Mouse (Mus musculus): ENCODE data around the gene Fbxl16. TPM values are rescaled to one million over a fixed set of nuclear protein-coding genes. Genes with fewer than 3 reads are reported as not detected.

Fbxl16 gene
- polyA plus RNA-seq, 1 experiment from 2014 or later = 43.5 TPM

DNA sequence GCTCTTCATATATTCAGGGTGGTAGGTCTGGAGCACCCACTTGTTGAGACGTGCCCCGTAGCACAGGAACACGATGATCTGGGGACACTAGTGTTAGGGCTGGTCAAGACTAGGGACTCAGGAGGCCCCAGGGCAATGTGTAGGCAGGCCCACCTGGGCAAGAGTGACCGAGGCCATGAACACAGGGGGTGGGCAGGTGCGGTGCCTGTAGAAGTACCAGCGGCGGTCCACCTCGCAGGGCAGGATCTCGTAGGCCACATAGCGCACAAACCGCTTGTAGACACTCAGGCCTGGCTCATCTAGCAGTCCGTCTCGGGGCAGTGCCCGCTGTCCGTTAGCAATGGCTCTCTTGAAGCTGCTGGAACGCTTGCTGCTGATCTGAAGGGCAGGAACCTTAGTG is 26.9 kb downstream of the Fbxl16 start:
- Histone ChIP-seq H3K4me3 (replicated peaks; ENCODE audit: low read length) (no peak overlapping the region), H3K36me3 (ENCODE audit: control insufficient read depth, insufficient read depth) (peaks cover 23% of the 10 kb centered on the region), H3K27ac (ENCODE audit: low read length) (no peak overlapping the region), H3K9ac (replicated peaks; ENCODE audit: low read depth, low read length) (no peak overlapping the region), H3K27me3 (replicated peaks; ENCODE audit: control insufficient read depth, insufficient read depth, low read length) (no peaks in the 10 kb centered on the region), H3K9me3 (ENCODE audit: control insufficient read depth, low read length) (no peaks in the 10 kb centered on the region), H3K4me2 (ENCODE audit: low read length) (no peak overlapping the region), H3K4me1 (replicated peaks; ENCODE audit: control insufficient read depth, insufficient read depth, low read length) (peaks cover 61% of the 10 kb centered on the region)
- no peak for ATAC-seq
- 91% methylated on average over 16 of the region's 16 CpGs for WGBS

DNA sequence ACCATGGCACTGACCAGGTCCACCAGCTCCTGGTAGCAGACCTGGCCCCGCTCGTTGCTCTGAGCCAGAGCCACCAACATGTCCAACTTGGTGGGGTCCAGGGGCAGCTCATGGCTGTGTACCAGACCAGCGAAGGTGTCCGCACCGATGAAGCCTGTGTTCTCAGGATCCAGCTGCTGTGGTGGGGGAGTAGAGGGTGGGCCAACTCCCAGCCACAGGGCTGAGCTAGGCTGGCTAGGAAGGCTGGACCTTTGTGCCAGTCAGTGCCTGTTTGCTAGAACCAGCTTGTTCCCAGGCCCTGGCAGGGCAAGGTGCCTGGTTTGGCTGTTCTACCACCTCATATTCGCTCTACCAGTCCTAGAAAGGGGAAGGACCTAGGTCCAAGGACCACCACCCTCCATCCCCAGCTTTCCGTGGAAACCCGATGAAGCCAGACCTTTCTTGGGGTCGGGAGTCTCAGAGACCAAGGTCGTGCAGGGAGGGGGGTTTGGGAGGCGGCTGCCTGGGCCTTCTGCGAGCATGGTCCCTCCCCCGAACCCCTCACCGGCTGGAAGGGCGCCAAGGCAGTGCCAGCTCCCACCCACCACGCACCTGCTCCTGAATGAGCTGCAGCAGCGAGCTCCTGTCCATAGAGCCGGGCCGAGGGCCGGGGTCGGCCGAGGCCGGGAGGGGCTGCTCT is 27.7 kb downstream of the Fbxl16 start:
- H3K9me3 ChIP-seq (ENCODE audit: control insufficient read depth, low read length) = no peaks in the 10 kb centered on the region
- H3K9ac ChIP-seq (replicated peaks; ENCODE audit: low read depth, low read length) = peak overlapping the region; percentile 80
- H3K36me3 ChIP-seq (ENCODE audit: control insufficient read depth, insufficient read depth) = peaks cover 22% of the 10 kb centered on the region
- peak overlapping the region; percentile 54 for H3K4me3 ChIP-seq (replicated peaks; ENCODE audit: low read length)
- no peak for ATAC-seq
- H3K27ac ChIP-seq (ENCODE audit: low read length) = peak overlapping the region; percentile 67
- H3K27me3 ChIP-seq (replicated peaks; ENCODE audit: control insufficient read depth, insufficient read depth, low read length) = no peaks in the 10 kb centered on the region
- peaks cover 54% of the 10 kb centered on the region for H3K4me1 ChIP-seq (replicated peaks; ENCODE audit: control insufficient read depth, insufficient read depth, low read length)
- H3K4me2 ChIP-seq (ENCODE audit: low read length) = peak overlapping the region; percentile 54
- 21% methylated on average over 23 of the region's 23 CpGs for WGBS

DNA sequence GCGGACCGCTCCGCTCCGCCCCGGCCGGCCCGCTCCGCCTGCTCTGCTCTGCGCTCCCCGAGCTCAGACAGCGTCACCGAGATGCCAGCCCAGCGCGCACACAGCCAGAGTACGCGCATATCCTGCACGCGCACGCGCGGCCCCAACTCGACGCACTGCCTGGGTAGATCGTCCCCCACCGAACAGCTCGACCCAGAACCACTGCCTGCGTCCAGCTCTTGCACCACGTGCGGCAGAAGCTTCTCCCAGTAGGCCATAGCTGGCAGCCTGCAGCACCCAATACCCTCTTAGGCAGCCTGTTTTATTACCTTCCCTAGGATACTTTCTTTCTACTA is 28.2 kb downstream of the Fbxl16 start, which contains the start of gene Rhbdl1:
Gene Rhbdl1, minus strand, starts transcription at position 220 of the 335 bp plus-strand sequence.
- Histone ChIP-seq H3K36me3 (ENCODE audit: control insufficient read depth, insufficient read depth) (peaks cover 26% of the 10 kb centered on the region), H3K4me3 (replicated peaks; ENCODE audit: low read length) (peak within 1 kb of the TSS; percentile 54), H3K4me2 (ENCODE audit: low read length) (peak within 1 kb of the TSS; percentile 54), H3K27me3 (replicated peaks; ENCODE audit: control insufficient read depth, insufficient read depth, low read length) (no peaks in the 10 kb centered on the region), H3K4me1 (replicated peaks; ENCODE audit: control insufficient read depth, insufficient read depth, low read length) (peaks cover 49% of the 10 kb centered on the region), H3K9me3 (ENCODE audit: control insufficient read depth, low read length) (no peaks in the 10 kb centered on the region), H3K9ac (replicated peaks; ENCODE audit: low read depth, low read length) (peak within 1 kb of the TSS; percentile 80), H3K27ac (ENCODE audit: low read length) (peak within 1 kb of the TSS; percentile 67)
- 0% methylated on average over 28 of the region's 29 CpGs for WGBS
- ATAC-seq = peak; percentile 43

DNA sequence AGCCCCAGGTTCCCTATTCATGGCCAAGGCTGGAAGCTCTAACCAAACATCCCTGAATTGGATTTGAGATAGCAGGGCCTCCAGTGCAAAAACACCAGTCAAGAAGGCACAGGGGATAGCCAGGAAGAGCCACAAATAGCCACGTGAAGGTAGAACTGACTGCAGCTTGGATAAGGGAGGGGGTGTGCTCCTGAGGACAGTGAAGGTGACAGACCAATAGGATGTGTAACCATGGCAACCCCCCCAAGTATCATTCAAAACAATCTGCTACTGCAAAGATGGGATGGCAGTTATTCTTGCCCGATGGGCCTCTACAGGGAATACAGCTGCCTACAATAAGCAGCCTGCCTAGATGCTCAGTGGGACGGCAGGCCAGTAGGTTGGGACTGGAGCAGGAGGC is 28.6 kb downstream of the Fbxl16 start:
- WGBS = 15% methylated on average over 3 of the region's 3 CpGs
- no peaks in the 10 kb centered on the region for H3K27me3 ChIP-seq (replicated peaks; ENCODE audit: control insufficient read depth, insufficient read depth, low read length)
- H3K4me2 ChIP-seq (ENCODE audit: low read length) = peak overlapping the region; percentile 54
- H3K9ac ChIP-seq (replicated peaks; ENCODE audit: low read depth, low read length) = 0 out of 2 replicates have a peak overlapping the region, but pooled peaks have one; percentile 30
- ATAC-seq = no peak
- peaks cover 47% of the 10 kb centered on the region for H3K4me1 ChIP-seq (replicated peaks; ENCODE audit: control insufficient read depth, insufficient read depth, low read length)
- H3K36me3 ChIP-seq (ENCODE audit: control insufficient read depth, insufficient read depth) = peaks cover 26% of the 10 kb centered on the region
- no peak overlapping the region for H3K4me3 ChIP-seq (replicated peaks; ENCODE audit: low read length)
- peak overlapping the region; percentile 67 for H3K27ac ChIP-seq (ENCODE audit: low read length)
- H3K9me3 ChIP-seq (ENCODE audit: control insufficient read depth, low read length) = no peaks in the 10 kb centered on the region

DNA sequence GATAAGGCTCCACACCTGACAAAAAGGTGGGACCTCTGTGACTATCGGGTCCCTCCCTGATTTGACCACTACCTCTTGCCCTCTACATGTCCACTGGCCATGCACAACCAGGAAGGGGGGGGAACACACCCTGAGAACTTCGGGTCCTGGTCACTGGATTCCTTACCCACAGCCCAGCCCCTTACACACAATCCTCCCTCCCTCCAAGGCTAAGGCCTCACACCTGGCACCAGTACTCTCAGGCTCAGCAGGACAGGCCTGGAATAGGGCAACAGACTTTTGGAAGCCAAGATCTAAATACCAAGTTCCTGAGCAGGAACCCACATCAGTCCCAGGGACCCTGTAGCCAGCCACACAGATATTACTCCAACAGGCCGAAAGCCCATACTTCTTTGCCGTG is 30.0 kb downstream of the Fbxl16 start:
- no peak overlapping the region for H3K4me3 ChIP-seq (replicated peaks; ENCODE audit: low read length)
- ATAC-seq = no peak
- peaks cover 52% of the 10 kb centered on the region for H3K4me1 ChIP-seq (replicated peaks; ENCODE audit: control insufficient read depth, insufficient read depth, low read length)
- no peak overlapping the region for H3K9ac ChIP-seq (replicated peaks; ENCODE audit: low read depth, low read length)
- no peak overlapping the region for H3K27ac ChIP-seq (ENCODE audit: low read length)
- WGBS = 89% methylated on average over 4 of the region's 4 CpGs
- no peaks in the 10 kb centered on the region for H3K27me3 ChIP-seq (replicated peaks; ENCODE audit: control insufficient read depth, insufficient read depth, low read length)
- H3K4me2 ChIP-seq (ENCODE audit: low read length) = no peak overlapping the region
- no peaks in the 10 kb centered on the region for H3K9me3 ChIP-seq (ENCODE audit: control insufficient read depth, low read length)
- H3K36me3 ChIP-seq (ENCODE audit: control insufficient read depth, insufficient read depth) = peaks cover 26% of the 10 kb centered on the region

DNA sequence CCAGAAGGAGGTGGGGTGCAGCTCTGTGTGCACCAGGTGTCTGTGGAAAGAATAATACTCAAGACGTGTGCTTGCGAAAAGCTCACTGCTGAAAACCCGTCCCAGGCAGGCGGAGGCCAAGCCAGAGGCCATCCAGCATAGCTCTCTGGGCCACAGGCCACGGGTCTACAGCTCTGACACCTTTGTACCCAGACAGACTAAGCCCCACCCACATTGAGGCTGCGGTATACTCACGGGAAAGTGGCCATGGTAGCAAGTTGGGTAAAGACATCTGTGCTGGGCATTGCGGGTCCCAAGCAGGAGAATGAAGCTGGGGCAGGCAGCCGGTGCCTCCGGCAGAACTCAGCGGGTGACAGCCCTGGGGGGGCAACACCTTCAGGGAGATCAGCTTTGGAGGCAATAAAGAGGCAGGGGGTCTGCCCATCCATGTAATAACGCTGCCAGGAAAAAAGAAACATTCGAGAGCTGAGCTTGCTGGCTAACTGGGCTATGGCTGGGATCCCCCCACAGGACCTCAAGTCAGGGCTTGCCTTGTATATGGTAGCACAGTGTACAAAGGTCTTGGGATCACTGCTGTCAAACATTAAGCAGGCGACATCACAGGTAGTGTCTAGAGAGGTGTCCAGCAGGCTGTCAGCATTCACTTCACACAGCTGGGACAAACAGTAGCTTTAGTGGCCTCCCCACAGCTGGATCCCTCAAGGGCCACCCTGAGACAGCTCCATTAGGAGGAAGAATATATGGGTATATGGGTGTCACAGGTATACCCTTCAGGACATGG is 30.8 kb downstream of the Fbxl16 start:
- ATAC-seq = no peak
- 90% methylated on average over 14 of the region's 14 CpGs for WGBS
- Histone ChIP-seq H3K4me2 (ENCODE audit: low read length) (no peak overlapping the region), H3K27ac (ENCODE audit: low read length) (no peak overlapping the region), H3K36me3 (ENCODE audit: control insufficient read depth, insufficient read depth) (peaks cover 26% of the 10 kb centered on the region), H3K9me3 (ENCODE audit: control insufficient read depth, low read length) (no peaks in the 10 kb centered on the region), H3K4me3 (replicated peaks; ENCODE audit: low read length) (no peak overlapping the region), H3K27me3 (replicated peaks; ENCODE audit: control insufficient read depth, insufficient read depth, low read length) (no peaks in the 10 kb centered on the region), H3K9ac (replicated peaks; ENCODE audit: low read depth, low read length) (no peak overlapping the region), H3K4me1 (replicated peaks; ENCODE audit: control insufficient read depth, insufficient read depth, low read length) (peaks cover 46% of the 10 kb centered on the region)

DNA sequence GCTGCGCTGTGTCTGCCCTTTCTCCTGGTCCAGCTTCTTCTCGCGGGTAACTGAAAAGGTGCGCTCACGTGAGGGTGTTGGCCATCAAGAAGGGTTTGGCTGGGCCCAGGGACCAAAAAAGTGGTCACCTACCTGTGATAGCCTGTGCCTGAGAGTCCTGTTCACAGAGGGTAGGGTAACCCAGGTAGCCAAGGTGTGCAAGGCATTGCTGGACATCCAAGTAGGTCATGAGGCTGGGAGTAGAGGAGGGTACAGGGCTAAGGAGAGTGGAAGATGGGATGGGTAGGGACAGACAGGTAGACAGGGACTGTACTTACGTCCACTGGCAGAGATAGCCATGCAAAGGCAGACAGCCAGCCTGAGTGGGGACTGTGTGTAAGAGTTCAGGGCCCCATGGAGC is 31.6 kb downstream of the Fbxl16 start:
- WGBS = 91% methylated on average over 6 of the region's 6 CpGs
- no peaks in the 10 kb centered on the region for H3K27me3 ChIP-seq (replicated peaks; ENCODE audit: control insufficient read depth, insufficient read depth, low read length)
- H3K9ac ChIP-seq (replicated peaks; ENCODE audit: low read depth, low read length) = no peak overlapping the region
- no peak for ATAC-seq
- peaks cover 41% of the 10 kb centered on the region for H3K4me1 ChIP-seq (replicated peaks; ENCODE audit: control insufficient read depth, insufficient read depth, low read length)
- no peaks in the 10 kb centered on the region for H3K9me3 ChIP-seq (ENCODE audit: control insufficient read depth, low read length)
- peaks cover 26% of the 10 kb centered on the region for H3K36me3 ChIP-seq (ENCODE audit: control insufficient read depth, insufficient read depth)
- H3K4me2 ChIP-seq (ENCODE audit: low read length) = no peak overlapping the region
- H3K4me3 ChIP-seq (replicated peaks; ENCODE audit: low read length) = no peak overlapping the region
- H3K27ac ChIP-seq (ENCODE audit: low read length) = no peak overlapping the region

DNA sequence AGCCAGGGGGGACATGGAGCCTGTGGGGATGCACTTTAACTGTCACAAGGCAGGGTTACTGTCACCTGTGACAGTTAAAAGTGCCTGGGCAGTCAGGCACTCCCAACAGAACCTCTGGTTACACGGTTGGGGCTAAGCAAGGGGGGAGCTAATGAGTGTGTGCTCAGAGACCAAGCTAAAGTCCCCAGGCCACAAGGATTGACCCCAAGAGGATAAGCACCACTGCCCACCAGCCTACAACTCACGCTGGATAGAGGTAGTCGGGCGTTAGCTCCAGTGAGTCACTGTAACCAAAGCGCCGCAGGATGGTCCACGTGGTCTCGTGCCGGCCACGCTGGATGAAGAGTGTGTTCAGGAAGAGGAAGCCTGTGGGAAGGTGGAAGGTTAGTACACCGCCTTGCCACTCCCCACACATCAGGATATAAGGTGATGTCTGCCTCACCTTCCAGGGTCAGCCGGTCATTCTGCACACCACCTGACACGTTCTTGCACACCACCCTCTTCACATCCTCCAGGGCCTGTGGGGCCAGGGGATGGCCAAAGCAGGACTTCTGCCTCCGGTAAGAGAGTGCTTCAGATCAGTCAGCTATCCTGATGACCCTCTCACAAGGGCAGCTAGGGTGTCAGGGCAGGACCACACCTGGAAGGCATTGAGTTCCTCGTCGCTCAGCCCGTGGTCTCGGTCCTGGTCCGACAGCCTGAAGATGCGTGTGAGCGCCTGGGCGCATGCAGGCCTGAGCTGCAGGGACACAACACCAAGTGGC is 32.4 kb downstream of the Fbxl16 start, which contains the start of gene Gm20683:
Gene Gm20683, minus strand, starts transcription at position 647 of the 764 bp plus-strand sequence.
- H3K4me2 ChIP-seq (ENCODE audit: low read length) = no peak within 1 kb of the TSS
- H3K27me3 ChIP-seq (replicated peaks; ENCODE audit: control insufficient read depth, insufficient read depth, low read length) = no peaks in the 10 kb centered on the region
- 93% methylated on average over 22 of the region's 22 CpGs for WGBS
- peaks cover 26% of the 10 kb centered on the region for H3K36me3 ChIP-seq (ENCODE audit: control insufficient read depth, insufficient read depth)
- H3K4me1 ChIP-seq (replicated peaks; ENCODE audit: control insufficient read depth, insufficient read depth, low read length) = peaks cover 34% of the 10 kb centered on the region
- H3K9me3 ChIP-seq (ENCODE audit: control insufficient read depth, low read length) = no peaks in the 10 kb centered on the region
- no peak within 1 kb of the TSS for H3K9ac ChIP-seq (replicated peaks; ENCODE audit: low read depth, low read length)
- H3K27ac ChIP-seq (ENCODE audit: low read length) = no peak within 1 kb of the TSS
- no peak within 1 kb of the TSS for H3K4me3 ChIP-seq (replicated peaks; ENCODE audit: low read length)
- no peak for ATAC-seq

DNA sequence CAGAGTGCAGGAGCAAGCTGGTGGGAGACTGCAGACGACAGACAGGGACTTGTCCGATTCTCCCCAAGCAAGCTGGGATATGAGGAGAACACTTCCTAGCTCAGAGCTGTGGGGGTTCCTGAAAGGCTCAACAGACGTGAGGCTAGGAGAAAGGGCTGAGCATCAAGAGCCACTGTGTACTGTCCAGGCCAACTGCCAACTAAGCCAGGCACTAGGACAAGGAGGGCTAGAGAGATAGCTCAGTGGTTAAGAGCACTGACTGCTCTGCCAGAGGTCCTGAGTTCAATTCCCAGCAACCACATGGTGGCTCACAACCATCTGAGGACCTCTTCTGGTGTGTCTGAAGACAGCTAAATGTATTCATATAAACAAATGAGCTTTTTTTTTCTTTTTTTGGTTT is 33.6 kb downstream of the Fbxl16 start:
- Histone ChIP-seq H3K4me3 (replicated peaks; ENCODE audit: low read length) (no peak overlapping the region), H3K9ac (replicated peaks; ENCODE audit: low read depth, low read length) (no peak overlapping the region), H3K9me3 (ENCODE audit: control insufficient read depth, low read length) (no peaks in the 10 kb centered on the region), H3K4me1 (replicated peaks; ENCODE audit: control insufficient read depth, insufficient read depth, low read length) (peaks cover 25% of the 10 kb centered on the region), H3K27me3 (replicated peaks; ENCODE audit: control insufficient read depth, insufficient read depth, low read length) (no peaks in the 10 kb centered on the region), H3K4me2 (ENCODE audit: low read length) (no peak overlapping the region), H3K27ac (ENCODE audit: low read length) (no peak overlapping the region), H3K36me3 (ENCODE audit: control insufficient read depth, insufficient read depth) (peaks cover 26% of the 10 kb centered on the region)
- 78% methylated on average over 3 of the region's 3 CpGs for WGBS
- no peak for ATAC-seq
